Mouse (Mus musculus) forebrain, embryonic 11.5 days (tissue): Measurements from ENCODE around the gene Pik3cd. TPM values are rescaled to one million over a fixed set of nuclear protein-coding genes. Genes with fewer than 3 reads are reported as not detected.
A peak's percentile ranks its signal among the peaks of the same experiment; 100 is the strongest.

Experiments
- ATAC-seq: fragments of 200-750 bp; cut with Nextera tagmentation; replicated peaks from 2 replicates; pipeline ENCODE4 v1.8.0; 2017; ENCODE audit warnings: moderate TSS enrichment; ENCODE audit not compliant: low FRiP score
- DNase-seq: peaks from one replicate; pipeline ENCODE4 v3.0.0-alpha.2; 2017; ENCODE audit warnings: low spot score
- H3K27ac ChIP-seq: fragments of 300-500 bp; sonication (generic); 2 replicates; pipeline ENCODE4 v1.5.1; 2014; ENCODE audit warnings: low read depth, low read length
- H3K27me3 ChIP-seq: fragments of 300-500 bp; sonication (generic); 2 replicates; pipeline ENCODE4 v1.6.1; 2014; ENCODE audit warnings: mild to moderate bottlenecking, low read length, mixed read lengths; ENCODE audit not compliant: control insufficient read depth, insufficient read depth
- H3K36me3 ChIP-seq: fragments of 300-500 bp; sonication (generic); 2 replicates; pipeline ENCODE4 v1.6.1; 2014; ENCODE audit warnings: mild to moderate bottlenecking, low read length, moderate library complexity, mixed read lengths; ENCODE audit not compliant: control insufficient read depth, insufficient read depth
- H3K4me1 ChIP-seq: fragments of 300-500 bp; sonication (generic); replicated peaks from 2 replicates; pipeline ENCODE4 v1.6.1; 2014; ENCODE audit warnings: low read length, mixed read lengths; ENCODE audit not compliant: control insufficient read depth, insufficient read depth
- H3K4me2 ChIP-seq: fragments of 300-500 bp; sonication (generic); 2 replicates; pipeline ENCODE4 v1.6.1; 2014; ENCODE audit warnings: low read depth, mild to moderate bottlenecking, low read length, moderate library complexity, mixed read lengths; ENCODE audit not compliant: severe bottlenecking
- H3K4me3 ChIP-seq: fragments of 300-500 bp; sonication (generic); 2 replicates; pipeline ENCODE4 v1.5.1; 2014; ENCODE audit warnings: low read depth, low read length
- H3K9ac ChIP-seq: fragments of 300-500 bp; sonication (generic); 2 replicates; pipeline ENCODE4 v1.6.1; 2014; ENCODE audit warnings: low read length
- H3K9me3 ChIP-seq: fragments of 300-500 bp; sonication (generic); 2 replicates; pipeline ENCODE4 v1.6.1; 2016; ENCODE audit warnings: low read length, mixed read lengths; ENCODE audit not compliant: control insufficient read depth
- WGBS: fragments of 180-500 bp; shearing (Covaris S2); extraction: QIAGEN DNeasy Blood & Tissue Kit; methylation state at CpG from one replicate; pipeline ENCODE4 v1.1.7; 2014; 5-methylcytosine and 5-hydroxymethylcytosine counted together
- polyA plus RNA-seq: library from polyadenylated mRNA; unstranded; fragments of >200 nt; fragmentation: Nextera tagmentation; extraction: Ambion mirVana; gene quantifications from 2 replicates; pipeline ENCODE4 v1.2.1, GENCODE M21; 2014

Gene Pik3cd
- polyA plus RNA-seq, 1 experiment from 2014 or later, result 6.3 TPM

DNA sequence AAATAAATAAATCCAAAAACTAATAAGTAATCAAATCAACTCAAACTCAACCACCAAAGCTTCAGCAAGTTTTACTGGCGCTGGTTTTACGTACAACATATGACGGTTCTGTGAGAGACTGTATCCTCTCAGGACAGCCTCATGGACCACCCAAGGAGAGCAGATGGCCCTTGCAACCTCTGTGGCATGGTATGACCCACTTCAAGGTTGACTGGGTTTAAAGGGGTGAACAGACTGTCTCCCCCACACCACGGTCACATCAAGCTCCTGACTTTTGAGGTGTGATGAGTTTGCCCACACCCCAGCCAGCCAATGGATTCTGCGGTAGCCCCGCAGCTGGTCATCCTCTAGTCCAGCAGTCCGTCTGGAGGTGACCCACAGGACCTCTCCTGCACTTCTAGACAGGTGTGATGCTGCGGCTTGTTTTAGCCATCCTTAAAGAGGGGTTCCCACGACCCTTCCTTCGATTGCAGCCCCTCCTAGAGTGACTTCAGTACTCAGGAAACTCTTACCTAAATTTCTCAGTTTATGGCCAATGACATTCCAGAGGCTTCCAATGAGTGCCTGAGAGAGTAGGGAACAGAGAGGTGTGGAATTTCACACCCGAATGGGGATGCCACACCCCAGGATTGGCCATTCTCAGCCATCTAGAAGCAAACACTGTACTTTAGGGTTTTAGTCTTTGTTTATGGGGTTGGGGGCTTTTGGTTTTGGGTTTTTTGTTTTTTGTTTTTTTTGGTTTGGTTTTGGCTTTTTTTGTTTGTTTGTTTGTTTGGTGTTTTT lies 17.3 kb downstream of the Pik3cd start:
- WGBS, result 88% methylated on average over 11 of the region's 11 CpGs
- Histone ChIP-seq H3K9me3 (no peaks in the 10 kb centered on the region), H3K36me3 (no peaks in the 10 kb centered on the region), H3K27me3 (no peaks in the 10 kb centered on the region; the same call in 1 of the 2 replicates), H3K4me1 (no peaks in the 10 kb centered on the region), H3K4me3 (no peak overlapping the region), H3K9ac (no peak overlapping the region), H3K27ac (no peak overlapping the region), H3K4me2 (no peak overlapping the region)
- ATAC-seq (no peak), DNase-seq (no peak)

DNA sequence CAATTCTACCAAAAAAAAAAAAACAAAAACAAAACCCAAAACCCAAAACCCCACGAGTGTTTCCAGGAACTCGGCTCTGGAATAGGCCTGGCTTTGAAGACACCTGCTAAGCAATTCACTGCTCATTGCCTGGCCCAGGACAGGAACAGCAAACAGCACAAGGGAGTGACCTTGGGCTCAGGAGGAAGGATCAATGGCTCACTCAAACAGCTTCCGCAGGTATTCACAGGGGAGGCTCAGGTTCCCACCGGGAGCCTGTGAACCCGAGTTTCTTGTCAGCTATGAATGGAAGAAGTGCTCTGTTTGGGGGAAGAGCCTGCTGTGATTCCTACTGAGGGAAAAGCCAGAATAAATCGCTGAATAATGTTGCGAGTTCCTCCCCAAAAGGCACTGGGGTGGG lies 18.5 kb downstream of the Pik3cd start:
- Histone ChIP-seq H3K4me2 (no peak overlapping the region), H3K4me3 (no peak overlapping the region), H3K27ac (no peak overlapping the region), H3K36me3 (no peaks in the 10 kb centered on the region), H3K27me3 (no peaks in the 10 kb centered on the region; the same call in 1 of the 2 replicates), H3K9ac (no peak overlapping the region), H3K4me1 (no peaks in the 10 kb centered on the region), H3K9me3 (no peaks in the 10 kb centered on the region)
- WGBS, result 17% methylated on average over 7 of the region's 7 CpGs
- no peak for ATAC-seq
- no peak for DNase-seq

DNA sequence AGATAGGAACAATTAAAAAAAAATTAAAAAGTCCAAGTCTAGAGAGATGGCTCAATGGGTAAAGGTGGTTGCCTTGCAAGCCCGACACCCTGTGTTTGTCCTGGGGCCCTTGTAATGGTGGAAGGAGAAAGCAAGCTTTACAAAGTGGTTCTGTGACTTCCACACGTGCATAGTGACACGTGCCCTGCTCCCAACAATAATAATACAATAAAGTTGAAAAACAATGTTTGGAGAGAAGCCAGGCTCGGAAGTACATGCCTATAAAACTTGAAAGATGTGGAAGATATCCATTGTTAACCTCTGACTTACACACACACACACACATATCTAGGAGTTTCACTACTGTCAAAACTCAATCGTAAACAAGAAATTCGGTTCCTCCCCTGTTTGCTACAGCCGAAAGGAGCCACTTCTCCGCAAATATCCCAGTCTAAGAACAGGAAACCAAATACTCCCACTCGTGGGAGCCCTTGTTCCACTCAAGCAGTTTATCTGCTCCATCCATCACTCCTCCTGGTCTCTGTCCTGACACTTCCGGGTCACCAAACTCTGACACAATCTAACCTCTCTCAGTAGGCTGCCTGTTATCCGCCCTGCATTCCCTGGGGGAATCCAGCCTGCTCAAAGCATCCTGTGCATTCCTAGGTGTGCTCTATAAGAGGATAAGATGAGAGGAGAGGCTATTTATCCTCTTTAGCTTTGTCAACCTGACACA lies 23.2 kb downstream of the Pik3cd start:
- H3K27me3 ChIP-seq, result peaks cover 8% of the 10 kb centered on the region
- peaks cover 2% of the 10 kb centered on the region; the same call in 1 of the 2 replicates for H3K4me1 ChIP-seq
- WGBS, result 84% methylated on average over 11 of the region's 11 CpGs
- H3K9ac ChIP-seq, result no peak overlapping the region
- H3K4me2 ChIP-seq, result no peak overlapping the region
- DNase-seq (no peak), ATAC-seq (no peak)
- H3K4me3 ChIP-seq, result no peak overlapping the region
- H3K9me3 ChIP-seq, result no peaks in the 10 kb centered on the region
- no peaks in the 10 kb centered on the region for H3K36me3 ChIP-seq
- H3K27ac ChIP-seq, result no peak overlapping the region

DNA sequence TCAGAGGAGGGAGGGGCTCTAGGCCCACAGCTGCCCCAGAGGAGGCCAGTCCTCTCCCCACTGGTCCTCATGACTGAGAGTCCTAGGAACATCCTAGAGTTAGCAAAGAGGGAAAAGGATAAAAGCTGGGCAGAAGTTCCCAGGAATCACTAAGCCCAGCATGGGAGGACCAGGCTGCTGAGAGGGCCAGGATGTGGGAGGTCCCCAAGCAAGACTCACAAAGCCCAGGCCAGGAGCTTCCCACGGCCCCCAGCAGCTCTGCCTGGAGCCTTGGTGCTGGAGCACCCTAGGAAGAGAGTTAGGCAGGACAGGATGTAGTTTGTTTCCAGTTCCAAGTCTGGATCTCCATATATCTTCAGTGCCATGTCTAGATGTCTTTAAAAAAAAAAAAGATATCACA lies 24.4 kb downstream of the Pik3cd start:
- no peak for ATAC-seq
- 69% methylated on average over 1 of the region's 1 CpGs for WGBS

DNA sequence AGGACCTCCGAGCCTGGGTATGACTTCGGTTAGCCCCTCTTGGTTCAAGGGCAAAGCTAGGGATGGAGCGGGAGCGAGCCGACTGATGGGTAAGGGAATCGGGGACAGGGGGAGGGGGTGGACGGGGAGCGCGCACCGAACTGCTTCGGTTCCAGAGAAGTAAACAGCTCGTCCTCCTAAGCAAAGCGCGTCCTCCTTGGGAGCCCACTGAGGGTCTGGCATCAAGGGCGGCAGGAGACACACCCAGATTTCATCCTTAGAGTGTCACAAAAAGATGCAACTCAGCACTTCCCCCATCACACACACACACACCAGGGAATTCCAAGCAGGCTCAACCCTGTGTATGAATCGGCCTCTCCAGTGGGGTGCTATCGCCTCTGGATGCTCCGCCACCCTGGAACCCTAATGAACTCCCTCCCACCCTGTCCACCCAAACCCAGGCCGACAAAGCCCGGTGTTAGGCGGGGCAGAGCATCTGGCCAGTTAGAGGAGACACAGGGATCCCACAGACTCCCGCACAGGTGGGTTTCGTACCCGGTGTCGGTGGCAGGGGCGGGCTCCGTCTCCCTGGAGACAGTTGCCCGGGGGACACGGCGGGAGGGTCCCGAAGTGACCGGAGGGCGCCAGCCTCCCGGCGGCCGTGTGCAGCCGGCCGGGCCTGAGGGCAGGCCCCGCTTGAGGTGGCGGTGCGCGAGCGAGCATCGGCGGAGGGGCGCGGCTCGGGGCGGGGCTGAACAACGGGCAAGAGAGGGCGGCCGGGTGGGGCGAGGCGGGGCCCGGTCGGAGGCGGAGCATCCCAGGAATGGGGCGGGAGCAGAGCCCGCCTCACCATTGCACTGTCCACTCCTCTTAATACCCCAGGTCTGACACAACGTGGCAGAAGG lies 26.8 kb downstream of the Pik3cd start:
- DNase-seq, result peak; percentile 90
- under 1% methylated on average over 60 of the region's 60 CpGs for WGBS
- Histone ChIP-seq H3K4me2 (peak overlapping the region; percentile 97), H3K9me3 (no peaks in the 10 kb centered on the region), H3K36me3 (no peaks in the 10 kb centered on the region), H3K27me3 (peaks cover 12% of the 10 kb centered on the region), H3K4me1 (peaks cover 2% of the 10 kb centered on the region; the same call in 1 of the 2 replicates), H3K27ac (no peak overlapping the region), H3K4me3 (peak overlapping the region; percentile 61), H3K9ac (peak overlapping the region; percentile 66)
- ATAC-seq, result peak; percentile 94

More for the DNA sequence above, 24.4 kb downstream of the Pik3cd start:
- peaks cover 12% of the 10 kb centered on the region for H3K27me3 ChIP-seq
- no peak for DNase-seq
- no peak overlapping the region for H3K9ac ChIP-seq
- no peak overlapping the region for H3K27ac ChIP-seq
- H3K36me3 ChIP-seq, result no peaks in the 10 kb centered on the region
- no peaks in the 10 kb centered on the region for H3K9me3 ChIP-seq
- peaks cover 2% of the 10 kb centered on the region; the same call in 1 of the 2 replicates for H3K4me1 ChIP-seq
- H3K4me3 ChIP-seq, result no peak overlapping the region
- H3K4me2 ChIP-seq, result no peak overlapping the region

DNA sequence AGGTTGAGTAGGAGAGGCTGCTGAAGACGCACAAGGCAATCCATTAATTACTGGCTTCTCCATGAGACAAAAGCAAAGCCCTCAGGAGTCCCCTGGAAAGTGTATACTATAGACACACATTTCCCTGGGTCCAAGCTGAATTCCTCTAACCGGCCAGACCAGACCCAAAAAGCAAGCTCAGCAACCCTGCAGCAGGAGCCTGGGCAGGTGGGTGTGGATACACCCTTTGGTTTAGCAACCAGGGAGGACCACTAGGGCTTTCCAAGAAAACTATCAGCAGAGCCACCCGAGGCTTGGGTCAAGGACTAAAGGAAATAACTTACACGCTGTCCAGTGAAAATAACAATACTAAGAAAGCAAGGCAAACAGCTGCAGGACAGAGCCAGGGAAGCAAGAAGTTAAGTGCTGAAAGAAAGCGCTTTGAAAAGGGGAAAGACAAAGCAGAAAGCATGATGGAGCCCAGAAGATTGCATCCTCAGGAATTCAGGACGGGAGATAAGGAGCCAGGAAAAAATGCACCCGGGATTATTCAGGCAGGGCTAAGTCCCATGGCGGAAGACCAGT lies 27.5 kb downstream of the Pik3cd start:
- H3K4me3 ChIP-seq, result peak overlapping the region; percentile 61
- ATAC-seq (no peak), DNase-seq (no peak)
- no peaks in the 10 kb centered on the region for H3K9me3 ChIP-seq
- no peak overlapping the region for H3K27ac ChIP-seq
- H3K9ac ChIP-seq, result peak overlapping the region; percentile 66
- H3K27me3 ChIP-seq, result peaks cover 12% of the 10 kb centered on the region
- H3K4me2 ChIP-seq, result peak overlapping the region; percentile 97
- H3K36me3 ChIP-seq, result no peaks in the 10 kb centered on the region
- WGBS, result 4% methylated on average over 8 of the region's 8 CpGs
- H3K4me1 ChIP-seq, result peaks cover 2% of the 10 kb centered on the region; the same call in 1 of the 2 replicates

DNA sequence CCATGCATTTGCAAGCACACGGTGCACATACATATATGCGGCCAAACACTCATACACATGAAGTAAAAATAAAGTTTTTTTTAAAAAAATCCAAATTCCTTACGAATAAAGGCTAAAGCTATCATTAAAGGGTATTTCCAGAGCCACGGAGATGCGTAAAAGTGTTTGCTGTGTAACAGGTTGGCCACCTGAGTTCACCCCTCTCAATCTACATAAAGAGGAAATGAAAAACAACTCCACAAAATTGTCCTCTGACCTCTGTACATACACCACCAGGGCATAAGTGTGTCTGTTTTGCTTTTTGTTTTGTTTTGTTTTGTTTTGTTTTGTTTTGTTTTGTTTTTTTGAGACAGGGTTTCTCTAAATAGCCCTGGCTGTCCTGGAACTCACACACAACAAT lies 29.6 kb downstream of the Pik3cd start:
- 93% methylated on average over 5 of the region's 5 CpGs for whole genome bisulfite sequencing
- ATAC-seq (no peak), DNase-seq (no peak)
- Histone ChIP-seq H3K4me2 (no peak overlapping the region), H3K36me3 (no peaks in the 10 kb centered on the region), H3K27ac (no peak overlapping the region), H3K4me1 (peaks cover 2% of the 10 kb centered on the region; the same call in 1 of the 2 replicates), H3K9me3 (no peaks in the 10 kb centered on the region), H3K4me3 (no peak overlapping the region), H3K27me3 (peaks cover 12% of the 10 kb centered on the region), H3K9ac (no peak overlapping the region)

DNA sequence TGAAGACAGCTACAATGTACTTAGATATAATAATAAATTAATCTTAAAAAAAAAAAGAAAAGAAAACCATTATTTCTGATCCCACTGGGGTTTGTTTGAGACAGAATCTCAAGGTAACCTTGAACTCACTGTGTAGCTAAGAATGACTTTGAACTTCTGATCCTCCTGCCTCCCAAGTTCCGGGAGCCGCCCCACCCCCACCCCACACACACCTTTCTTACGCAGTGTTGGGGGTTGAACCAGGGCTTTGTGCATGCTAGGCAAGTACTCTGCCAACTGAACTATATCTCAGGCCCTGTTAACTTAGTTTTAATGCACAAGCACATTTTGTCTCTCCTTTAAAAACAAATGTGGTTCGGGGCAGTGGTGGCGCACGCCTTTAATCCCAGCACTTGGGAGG lies 31.2 kb downstream of the Pik3cd start:
- H3K4me1 ChIP-seq, result peaks cover 2% of the 10 kb centered on the region; the same call in 1 of the 2 replicates
- H3K4me2 ChIP-seq, result no peak overlapping the region
- no peak for DNase-seq
- no peaks in the 10 kb centered on the region for H3K36me3 ChIP-seq
- H3K9ac ChIP-seq, result no peak overlapping the region
- 97% methylated on average over 6 of the region's 6 CpGs for WGBS
- no peak overlapping the region for H3K27ac ChIP-seq
- H3K4me3 ChIP-seq, result no peak overlapping the region
- H3K27me3 ChIP-seq, result peaks cover 12% of the 10 kb centered on the region
- H3K9me3 ChIP-seq, result no peaks in the 10 kb centered on the region
- ATAC-seq, result no peak
